Mouse (Mus musculus): ENCODE data around the gene Olfr1427. TPM values are rescaled to one million over a fixed set of nuclear protein-coding genes. Genes with fewer than 3 reads are reported as not detected.

The Olfr1427 gene
- polyA plus RNA-seq (2014; fragmentation: Nextera tagmentation; extraction: Ambion mirVana), result not detected in 2 replicates

GRCm38 (mm10) chr19:12103234-12103633 lies at the start of gene Olfr1427:
TSS of gene Olfr1427 (minus strand) at chr19:12103334.
- no peak within 1 kb of the TSS for H3K27ac ChIP-seq (replicated peaks; ENCODE audit: low read depth, low read length)
- no peak within 1 kb of the TSS for H3K4me2 ChIP-seq (ENCODE audit: low read depth, low read length)
- no peaks in the 10 kb centered on the region for H3K9me3 ChIP-seq (ENCODE audit: control insufficient read depth, low read length)
- H3K9ac ChIP-seq (ENCODE audit: low read depth, low read length), result no peak within 1 kb of the TSS
- no peak within 1 kb of the TSS for H3K4me3 ChIP-seq (ENCODE audit: low read depth, low read length)
- 95% methylated on average over 2 of the region's 2 CpGs for WGBS
- H3K36me3 ChIP-seq (ENCODE audit: control insufficient read depth, insufficient read depth, low read length), result no peaks in the 10 kb centered on the region
- no peaks in the 10 kb centered on the region for H3K27me3 ChIP-seq (replicated peaks; ENCODE audit: control insufficient read depth, insufficient read depth, low read length)
- ATAC-seq (ENCODE audit: low read depth) (no peak), DNase-seq (ENCODE audit: low spot score) (no peak)
- H3K4me1 ChIP-seq (ENCODE audit: control insufficient read depth, insufficient read depth, low read length), result no peaks in the 10 kb centered on the region

GRCm38 (mm10) chr19:12145452-12145851 lies 42.3 kb upstream of the Olfr1427 start:
- H3K4me3 ChIP-seq (ENCODE audit: low read depth, low read length), result no peak overlapping the region
- H3K4me2 ChIP-seq (ENCODE audit: low read depth, low read length), result no peak overlapping the region
- no peak overlapping the region for H3K9ac ChIP-seq (ENCODE audit: low read depth, low read length)
- whole genome bisulfite sequencing, result 71% methylated on average over 3 of the region's 3 CpGs
- peaks cover 7% of the 10 kb centered on the region; the same call in 1 of the 2 replicates for H3K4me1 ChIP-seq (ENCODE audit: control insufficient read depth, insufficient read depth, low read length)
- H3K36me3 ChIP-seq (ENCODE audit: control insufficient read depth, insufficient read depth, low read length), result no peaks in the 10 kb centered on the region
- no peaks in the 10 kb centered on the region for H3K9me3 ChIP-seq (ENCODE audit: control insufficient read depth, low read length)
- ATAC-seq (ENCODE audit: low read depth) (no peak), DNase-seq (ENCODE audit: low spot score) (peak; percentile 17)
- no peaks in the 10 kb centered on the region for H3K27me3 ChIP-seq (replicated peaks; ENCODE audit: control insufficient read depth, insufficient read depth, low read length)
- H3K27ac ChIP-seq (replicated peaks; ENCODE audit: low read depth, low read length), result no peak overlapping the region

GRCm38 (mm10) chr19:12143356-12143755 lies 40.2 kb upstream of the Olfr1427 start:
- peak overlapping the region; percentile 55 for H3K27ac ChIP-seq (replicated peaks; ENCODE audit: low read depth, low read length)
- no peak overlapping the region for H3K4me3 ChIP-seq (ENCODE audit: low read depth, low read length)
- no peaks in the 10 kb centered on the region for H3K9me3 ChIP-seq (ENCODE audit: control insufficient read depth, low read length)
- WGBS, result 29% methylated on average over 1 of the region's 1 CpGs
- DNase-seq (ENCODE audit: low spot score), result peak; percentile 83
- no peak overlapping the region for H3K9ac ChIP-seq (ENCODE audit: low read depth, low read length)
- H3K4me1 ChIP-seq (ENCODE audit: control insufficient read depth, insufficient read depth, low read length), result peaks cover 7% of the 10 kb centered on the region; the same call in 1 of the 2 replicates
- H3K27me3 ChIP-seq (replicated peaks; ENCODE audit: control insufficient read depth, insufficient read depth, low read length), result no peaks in the 10 kb centered on the region
- ATAC-seq (ENCODE audit: low read depth), result no peak
- no peaks in the 10 kb centered on the region for H3K36me3 ChIP-seq (ENCODE audit: control insufficient read depth, insufficient read depth, low read length)
- no peak overlapping the region for H3K4me2 ChIP-seq (ENCODE audit: low read depth, low read length)

- Histone ChIP-seq H3K4me1 (ENCODE audit: control insufficient read depth, insufficient read depth, low read length) (no peaks in the 10 kb centered on the region), H3K4me2 (ENCODE audit: low read depth, low read length) (no peak overlapping the region), H3K27me3 (replicated peaks; ENCODE audit: control insufficient read depth, insufficient read depth, low read length) (no peaks in the 10 kb centered on the region), H3K9me3 (ENCODE audit: control insufficient read depth, low read length) (no peaks in the 10 kb centered on the region), H3K27ac (replicated peaks; ENCODE audit: low read depth, low read length) (no peak overlapping the region), H3K36me3 (ENCODE audit: control insufficient read depth, insufficient read depth, low read length) (no peaks in the 10 kb centered on the region), H3K4me3 (ENCODE audit: low read depth, low read length) (no peak overlapping the region), H3K9ac (ENCODE audit: low read depth, low read length) (no peak overlapping the region)
- DNase-seq (ENCODE audit: low spot score) (peak; percentile 25), ATAC-seq (ENCODE audit: low read depth) (peak; percentile 26; the same call in 1 of the 2 replicates)
- WGBS, result 29% methylated on average over 2 of the region's 2 CpGs
Measured at GRCm38 (mm10) chr19:12134289-12134688, 31.2 kb upstream of the Olfr1427 start.

GRCm38 (mm10) chr19:12123103-12123502 lies 20.0 kb upstream of the Olfr1427 start, which contains the start of gene Olfr76:
TSS of gene Olfr76 (minus strand) at chr19:12123203.
- no peak within 1 kb of the TSS for H3K27ac ChIP-seq (replicated peaks; ENCODE audit: low read depth, low read length)
- 63% methylated on average over 3 of the region's 3 CpGs for WGBS
- H3K9ac ChIP-seq (ENCODE audit: low read depth, low read length), result no peak within 1 kb of the TSS
- ATAC-seq (ENCODE audit: low read depth), result no peak
- H3K9me3 ChIP-seq (ENCODE audit: control insufficient read depth, low read length), result no peaks in the 10 kb centered on the region
- H3K36me3 ChIP-seq (ENCODE audit: control insufficient read depth, insufficient read depth, low read length), result no peaks in the 10 kb centered on the region
- no peak for DNase-seq (ENCODE audit: low spot score)
- H3K27me3 ChIP-seq (replicated peaks; ENCODE audit: control insufficient read depth, insufficient read depth, low read length), result no peaks in the 10 kb centered on the region
- no peak within 1 kb of the TSS for H3K4me3 ChIP-seq (ENCODE audit: low read depth, low read length)
- no peaks in the 10 kb centered on the region for H3K4me1 ChIP-seq (ENCODE audit: control insufficient read depth, insufficient read depth, low read length)
- no peak within 1 kb of the TSS for H3K4me2 ChIP-seq (ENCODE audit: low read depth, low read length)

GRCm38 (mm10) chr19:12116464-12116863 lies 13.3 kb upstream of the Olfr1427 start:
- no peak for ATAC-seq (ENCODE audit: low read depth)
- no peaks in the 10 kb centered on the region for H3K4me1 ChIP-seq (ENCODE audit: control insufficient read depth, insufficient read depth, low read length)
- no peaks in the 10 kb centered on the region for H3K9me3 ChIP-seq (ENCODE audit: control insufficient read depth, low read length)
- 84% methylated on average over 3 of the region's 3 CpGs for WGBS
- no peaks in the 10 kb centered on the region for H3K27me3 ChIP-seq (replicated peaks; ENCODE audit: control insufficient read depth, insufficient read depth, low read length)
- H3K4me2 ChIP-seq (ENCODE audit: low read depth, low read length), result no peak overlapping the region
- H3K36me3 ChIP-seq (ENCODE audit: control insufficient read depth, insufficient read depth, low read length), result no peaks in the 10 kb centered on the region
- no peak overlapping the region for H3K4me3 ChIP-seq (ENCODE audit: low read depth, low read length)
- no peak overlapping the region for H3K27ac ChIP-seq (replicated peaks; ENCODE audit: low read depth, low read length)
- no peak overlapping the region for H3K9ac ChIP-seq (ENCODE audit: low read depth, low read length)
- DNase-seq (ENCODE audit: low spot score), result no peak

GRCm38 (mm10) chr19:12115797-12116196 lies 12.7 kb upstream of the Olfr1427 start, which contains the start of gene Olfr1428:
TSS of gene Olfr1428 (minus strand) at chr19:12115897.
- H3K4me3 ChIP-seq (ENCODE audit: low read depth, low read length), result no peak within 1 kb of the TSS
- 63% methylated on average over 1 of the region's 1 CpGs for WGBS
- no peaks in the 10 kb centered on the region for H3K27me3 ChIP-seq (replicated peaks; ENCODE audit: control insufficient read depth, insufficient read depth, low read length)
- H3K9me3 ChIP-seq (ENCODE audit: control insufficient read depth, low read length), result no peaks in the 10 kb centered on the region
- H3K4me1 ChIP-seq (ENCODE audit: control insufficient read depth, insufficient read depth, low read length), result no peaks in the 10 kb centered on the region
- H3K27ac ChIP-seq (replicated peaks; ENCODE audit: low read depth, low read length), result no peak within 1 kb of the TSS
- no peak within 1 kb of the TSS for H3K4me2 ChIP-seq (ENCODE audit: low read depth, low read length)
- H3K9ac ChIP-seq (ENCODE audit: low read depth, low read length), result no peak within 1 kb of the TSS
- DNase-seq (ENCODE audit: low spot score) (no peak), ATAC-seq (ENCODE audit: low read depth) (no peak)
- H3K36me3 ChIP-seq (ENCODE audit: control insufficient read depth, insufficient read depth, low read length), result no peaks in the 10 kb centered on the region

- ATAC-seq (ENCODE audit: low read depth), result no peak
- WGBS, result 54% methylated on average over 1 of the region's 1 CpGs
- H3K4me3 ChIP-seq (ENCODE audit: low read depth, low read length), result no peak overlapping the region
Measured at GRCm38 (mm10) chr19:12113807-12114206, 10.7 kb upstream of the Olfr1427 start.

GRCm38 (mm10) chr19:12104541-12104940 lies 1.4 kb upstream of the Olfr1427 start:
- DNase-seq (ENCODE audit: low spot score), result no peak
- ATAC-seq (ENCODE audit: low read depth), result no peak
- no peak overlapping the region for H3K4me2 ChIP-seq (ENCODE audit: low read depth, low read length)
- WGBS, result 50% methylated on average over 1 of the region's 1 CpGs
- no peak overlapping the region for H3K9ac ChIP-seq (ENCODE audit: low read depth, low read length)
- no peak overlapping the region for H3K27ac ChIP-seq (replicated peaks; ENCODE audit: low read depth, low read length)
- no peaks in the 10 kb centered on the region for H3K9me3 ChIP-seq (ENCODE audit: control insufficient read depth, low read length)
- H3K4me3 ChIP-seq (ENCODE audit: low read depth, low read length), result no peak overlapping the region
- no peaks in the 10 kb centered on the region for H3K4me1 ChIP-seq (ENCODE audit: control insufficient read depth, insufficient read depth, low read length)
- no peaks in the 10 kb centered on the region for H3K27me3 ChIP-seq (replicated peaks; ENCODE audit: control insufficient read depth, insufficient read depth, low read length)
- H3K36me3 ChIP-seq (ENCODE audit: control insufficient read depth, insufficient read depth, low read length), result no peaks in the 10 kb centered on the region

More at GRCm38 (mm10) chr19:12113807-12114206, 10.7 kb upstream of the Olfr1427 start:
- no peaks in the 10 kb centered on the region for H3K9me3 ChIP-seq (ENCODE audit: control insufficient read depth, low read length)
- DNase-seq (ENCODE audit: low spot score), result no peak
- no peaks in the 10 kb centered on the region for H3K36me3 ChIP-seq (ENCODE audit: control insufficient read depth, insufficient read depth, low read length)
- no peaks in the 10 kb centered on the region for H3K4me1 ChIP-seq (ENCODE audit: control insufficient read depth, insufficient read depth, low read length)
- no peak overlapping the region for H3K4me2 ChIP-seq (ENCODE audit: low read depth, low read length)
- no peaks in the 10 kb centered on the region for H3K27me3 ChIP-seq (replicated peaks; ENCODE audit: control insufficient read depth, insufficient read depth, low read length)
- no peak overlapping the region for H3K9ac ChIP-seq (ENCODE audit: low read depth, low read length)
- no peak overlapping the region for H3K27ac ChIP-seq (replicated peaks; ENCODE audit: low read depth, low read length)

Data from embryonic facial prominence, embryonic 14.5 days (tissue).